Mouse (Mus musculus) Patski (cell line): ENCODE results near the gene Tpm1. TPM values are rescaled to one million over a fixed set of nuclear protein-coding genes. Genes with fewer than 3 reads are reported as not detected.

Experiments
- ATAC-seq: fragments of 100-300 bp; one replicate; pipeline ENCODE4 v1.8.0; 2021
- CTCF ChIA-PET: fragments of 350-600 bp; sonication (Branson Sonifier 250); formaldehyde crosslinking; loops from one replicate; lab custom pipeline; 2022; ENCODE audit warnings: inconsistent platforms; lab: Charles Lee
- POLR2A ChIA-PET: fragments of 350-600 bp; sonication (Branson Sonifier 250); formaldehyde crosslinking; loops from one replicate; lab custom pipeline; 2022; ENCODE audit warnings: antibody characterized with exemption, inconsistent platforms; lab: Charles Lee
- DNase-seq: peaks from one replicate; pipeline ENCODE4 v3.0.0-alpha.2; 2011; ENCODE audit warnings: low read depth, low spot score
- H3K27me3 ChIP-seq: fragments of 371-371 bp; one replicate; pipeline ENCODE4 v1.5.1; 2021
- CTCF ChIP-seq: fragments of 100-300 bp; IDR thresholded peaks from one replicate; pipeline ENCODE4 v1.5.1; 2021
- in situ Hi-C: fragments of 300-500 bp; cut with MboI; formaldehyde crosslinking; loops from 3 replicates; pipeline ENCODE4 v1.11.1; 2018; ENCODE audit warnings: low pct_unique_long_range_greater_than_20kb, mixed read lengths
- polyA plus RNA-seq: library from polyadenylated mRNA; unstranded; gene quantifications from one replicate; pipeline ENCODE4 v1.2.3, GENCODE M21; 2021

The Tpm1 gene
- polyA plus RNA-seq, 1 experiment from 2014 or later: 2,726 TPM

DNA sequence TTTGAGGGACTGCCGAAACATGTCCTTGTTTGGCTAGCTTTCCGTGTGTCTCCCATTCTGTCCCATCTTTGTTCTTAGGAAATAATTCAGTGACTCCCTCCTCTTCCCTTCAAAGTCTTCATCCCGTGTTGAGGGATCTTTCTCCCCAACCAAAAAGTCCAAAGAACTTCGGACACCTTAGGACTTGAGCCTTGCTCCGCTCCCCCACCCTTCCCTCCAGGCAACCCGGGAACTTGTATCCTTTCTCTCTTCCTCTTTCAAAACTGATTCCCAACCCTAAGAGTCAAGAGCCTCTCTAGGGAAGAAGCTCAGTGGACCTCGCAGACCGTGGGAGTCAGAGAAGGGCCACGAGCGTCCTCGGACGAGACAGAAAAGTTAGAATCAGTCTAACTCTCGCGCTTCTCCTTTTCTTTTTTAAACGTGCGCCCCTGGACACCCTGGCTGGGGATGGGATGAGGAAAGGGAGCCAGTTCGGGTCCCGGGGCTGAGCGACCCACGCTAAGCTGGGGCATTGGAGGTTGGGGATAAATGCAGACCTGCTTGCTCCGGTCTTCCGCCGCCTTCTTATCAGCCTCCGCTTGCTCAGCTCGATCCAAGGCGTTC lies 622 bp downstream of the Tpm1 start:
- ATAC-seq (no peak), DNase-seq (no peak)
- no peaks in the 10 kb centered on the region for H3K27me3 ChIP-seq
- ChIA-PET CTCF (interaction anchor here (0.7 to 4.5 kb wide), 9 partner anchors 22 to 164 kb away, joined by 3 to 24 read pairs (median 6); no protein-coding TSS in a partner anchor), POLR2A (interaction anchor here (0.6 to 4.4 kb wide), 28 partner anchors 8 to 181 kb away, joined by 3 to 42 read pairs (median 6); no protein-coding TSS in a partner anchor)
- in situ Hi-C loops: loop anchor here (5.0 to 10.0 kb wide), 5 partner anchors 34 to 224 kb away; no protein-coding TSS in a partner anchor
- TF ChIP-seq CTCF: no peak

GRCm38 (mm10) chr9:67047606-67048482 lies 1.4 kb downstream of the Tpm1 start:
- H3K27me3 ChIP-seq: no peaks in the 10 kb centered on the region
- DNase-seq (no peak), ATAC-seq (no peak)
- ChIA-PET POLR2A (interaction anchor here (0.5 to 4.4 kb wide), 23 partner anchors 8 to 194 kb away, joined by 3 to 42 read pairs (median 5); no protein-coding TSS in a partner anchor), CTCF (interaction anchor here (0.7 to 2.9 kb wide), 10 partner anchors 24 to 165 kb away, joined by 3 to 10 read pairs (median 6); no protein-coding TSS in a partner anchor)
- TF ChIP-seq CTCF: no peak
- in situ Hi-C loops: loop anchor here (5.0 to 10.0 kb wide), 5 partner anchors 34 to 224 kb away; no protein-coding TSS in a partner anchor

GRCm38 (mm10) chr9:67046881-67047605 lies 2.2 kb downstream of the Tpm1 start:
- no peaks in the 10 kb centered on the region for H3K27me3 ChIP-seq
- no peak for TF ChIP-seq CTCF
- CTCF ChIA-PET: interaction anchor here (0.9 to 1.5 kb wide), 5 partner anchors 24 to 166 kb away, joined by 3 to 7 read pairs (median 4); no protein-coding TSS in a partner anchor
- in situ Hi-C loops: loop anchor here (5.0 to 10.0 kb wide), 5 partner anchors 35 to 225 kb away; no protein-coding TSS in a partner anchor
- ATAC-seq (no peak), DNase-seq (no peak)
- POLR2A ChIA-PET: interaction anchor here (0.5 to 4.4 kb wide), 12 partner anchors 12 to 195 kb away, joined by 3 to 42 read pairs (median 12); no protein-coding TSS in a partner anchor

GRCm38 (mm10) chr9:67045966-67046602 lies 3.1 kb downstream of the Tpm1 start:
- in situ Hi-C loops: loop anchor here (5.0 to 10.0 kb wide), 5 partner anchors 36 to 226 kb away; no protein-coding TSS in a partner anchor
- ChIA-PET POLR2A (interaction anchor here (0.6 to 4.4 kb wide), 7 partner anchors 11 to 142 kb away, joined by 3 to 16 read pairs (median 4); no protein-coding TSS in a partner anchor), CTCF (interaction anchor here (1.0 to 3.3 kb wide), 10 partner anchors 30 to 169 kb away, joined by 3 to 16 read pairs (median 6); no protein-coding TSS in a partner anchor)
- ATAC-seq (no peak), DNase-seq (no peak)
- TF ChIP-seq CTCF: no peak
- H3K27me3 ChIP-seq: no peaks in the 10 kb centered on the region

DNA sequence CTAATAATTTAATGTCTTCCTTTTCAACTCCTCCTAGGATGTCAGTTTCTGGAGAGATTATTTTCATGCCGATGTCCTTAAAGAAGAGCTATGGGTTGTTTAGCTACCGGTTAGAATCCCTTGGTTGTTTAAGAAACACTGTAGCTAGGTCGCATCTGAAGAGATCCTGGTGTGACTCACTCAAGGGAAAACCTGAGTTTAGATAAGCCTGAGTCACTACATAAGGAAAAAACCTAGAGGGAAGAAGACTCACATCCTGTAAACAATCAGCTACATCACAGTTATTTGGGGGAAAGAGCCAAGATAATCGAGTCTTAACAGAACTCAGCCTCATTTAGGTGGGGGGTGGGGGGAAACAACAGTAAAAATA lies 3.9 kb downstream of the Tpm1 start:
- TF ChIP-seq CTCF: no peak
- CTCF ChIA-PET: interaction anchor here (0.6 to 4.1 kb wide), 23 partner anchors 12 to 185 kb away, joined by 3 to 31 read pairs (median 5); no protein-coding TSS in a partner anchor
- H3K27me3 ChIP-seq: no peaks in the 10 kb centered on the region
- no peak for ATAC-seq
- in situ Hi-C loops: loop anchor here (5.0 to 10.0 kb wide), 5 partner anchors 37 to 227 kb away; no protein-coding TSS in a partner anchor
- POLR2A ChIA-PET: interaction anchor here (0.6 to 4.4 kb wide), 14 partner anchors 13 to 225 kb away, joined by 3 to 16 read pairs (median 6); no protein-coding TSS in a partner anchor
- DNase-seq: no peak

DNA sequence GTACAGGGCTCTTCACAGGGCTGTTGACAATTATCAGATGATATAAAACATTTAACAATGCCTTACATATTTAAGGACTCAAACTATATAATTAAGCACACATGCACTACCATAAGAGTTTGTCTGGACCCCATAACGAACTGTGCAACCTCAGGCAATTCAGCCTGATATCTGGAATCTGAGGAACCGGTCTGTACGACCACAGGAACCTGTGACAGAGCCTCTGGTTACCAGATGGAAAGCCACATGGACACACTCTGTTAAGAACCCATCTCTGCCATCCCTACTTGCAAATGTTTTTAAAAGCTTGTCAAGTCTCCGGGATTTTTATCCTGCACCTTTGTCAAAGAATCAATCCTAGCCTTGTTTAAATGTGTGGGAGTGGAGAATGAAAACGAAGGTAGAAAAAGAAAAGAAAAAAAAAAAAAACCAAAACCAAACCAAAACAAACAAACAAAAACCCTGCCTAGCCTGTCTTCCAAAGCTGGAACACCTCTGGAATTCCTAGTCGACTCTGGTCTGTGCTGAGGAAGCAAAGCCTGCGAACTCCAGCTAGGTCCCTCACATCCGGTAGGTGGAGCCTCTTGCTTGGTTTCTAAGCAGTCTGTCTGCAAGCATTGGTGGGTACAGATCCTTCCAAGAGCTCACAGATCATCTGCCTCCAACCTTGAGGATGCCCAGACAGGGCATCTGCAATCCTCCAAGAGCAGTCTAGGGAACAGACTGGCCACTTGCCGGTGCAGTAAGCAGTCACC lies 4.5 kb downstream of the Tpm1 start:
- H3K27me3 ChIP-seq: no peaks in the 10 kb centered on the region
- ATAC-seq: no peak
- TF ChIP-seq CTCF: no peak
- POLR2A ChIA-PET: interaction anchor here (0.6 to 3.2 kb wide), 19 partner anchors 12 to 226 kb away, joined by 3 to 14 read pairs (median 4); no protein-coding TSS in a partner anchor
- in situ Hi-C loops: loop anchor here (5.0 to 10.0 kb wide), 6 partner anchors 38 to 228 kb away; no protein-coding TSS in a partner anchor
- CTCF ChIA-PET: interaction anchor here (0.6 to 4.1 kb wide), 34 partner anchors 11 to 230 kb away, joined by 3 to 31 read pairs (median 4); no protein-coding TSS in a partner anchor
- no peak for DNase-seq

DNA sequence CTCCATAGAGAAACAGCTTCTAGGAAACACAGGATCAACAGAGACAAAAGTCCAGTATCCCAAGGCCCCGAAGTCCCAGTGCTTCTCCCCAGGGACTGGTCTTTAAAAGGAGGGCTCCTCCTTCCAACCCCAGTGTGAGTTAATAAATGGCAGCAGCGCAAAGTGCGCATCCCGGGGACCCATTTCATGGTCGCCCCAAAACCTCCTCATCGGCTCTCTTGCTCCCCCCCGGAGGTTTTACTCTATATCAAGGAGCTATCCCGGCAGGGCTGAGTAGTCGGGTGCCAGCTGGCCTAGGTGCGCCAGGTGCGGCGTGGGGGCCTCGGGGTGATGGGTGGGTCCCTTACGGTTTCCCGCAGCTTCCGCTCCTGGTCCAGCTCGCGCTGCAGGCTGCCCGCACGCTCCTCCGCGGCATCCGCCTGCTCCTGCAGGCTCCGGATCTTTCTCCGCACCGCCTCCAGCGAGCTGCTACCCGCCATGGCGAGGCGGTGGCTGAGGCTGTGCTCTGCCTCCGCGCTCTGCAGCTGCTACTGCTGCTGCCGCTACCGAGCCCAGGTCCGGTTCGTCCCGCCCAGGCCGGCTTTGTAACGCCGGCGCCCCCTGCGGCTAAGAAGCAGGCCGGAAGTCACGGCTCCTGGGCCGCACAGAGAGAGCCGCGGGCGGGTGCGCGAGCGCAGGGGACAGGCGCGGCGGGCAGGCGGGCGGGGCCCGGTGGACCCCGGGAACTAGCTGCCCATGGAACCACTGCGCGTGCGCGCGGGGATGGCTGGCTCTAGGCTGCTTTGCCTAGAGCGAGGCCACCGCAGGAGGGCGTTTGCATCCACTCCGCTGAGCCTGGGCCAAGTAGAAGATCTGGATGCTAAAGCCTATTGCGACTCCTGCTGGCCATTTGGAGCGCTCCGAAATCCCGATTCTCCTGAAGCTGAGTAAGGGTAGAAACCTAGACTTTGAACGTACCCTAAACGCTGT lies 5.7 kb downstream of the Tpm1 start:
- DNase-seq: peak; percentile 87
- ChIA-PET POLR2A (interaction anchor here (0.6 to 3.2 kb wide), 23 partner anchors 10 to 226 kb away, joined by 3 to 16 read pairs (median 3); no protein-coding TSS in a partner anchor), CTCF (interaction anchor here (0.7 to 4.1 kb wide), 25 partner anchors 10 to 231 kb away, joined by 3 to 31 read pairs (median 5); no protein-coding TSS in a partner anchor)
- in situ Hi-C loops: loop anchor here (5.0 to 10.0 kb wide), 2 partner anchors 41 to 171 kb away; no protein-coding TSS in a partner anchor
- peak; percentile 40 for ATAC-seq
- TF ChIP-seq CTCF: no peak
- no peaks in the 10 kb centered on the region for H3K27me3 ChIP-seq
